ENCODE assay signal across 8 mouse cellular contexts in genomic region chr5:137783901-137784540, GRCm38 (mm10). TPM values are rescaled to one million over a fixed set of nuclear protein-coding genes. Genes with fewer than 3 reads are reported as not detected.
A peak's percentile ranks its signal among the peaks of the same experiment; 100 is the strongest.
DNase-seq lines count a peak whose midpoint lies in the region; ATAC-seq and TF ChIP-seq lines count a peak whose summit lies in the region.
"Had no signal": no experiment of that assay in that cellular context is flagged by ENCODE, and none has a peak within 500 bp of the region (broad histone marks: within the 10 kb centered on the region; RNA-seq: fewer than 3 reads in every experiment).

No protein-coding gene starts in this region.

- H3K27me3 ChIP-seq in lung, embryonic 14.5 days (ENCODE audit: insufficient read depth, low read length): no peaks in the 10 kb centered on the region
- H3K27me3 ChIP-seq in forebrain, embryonic 12.5 days: peaks cover 7% of the 10 kb centered on the region; the same call in 1 of the 2 replicates
- H3K27me3 ChIP-seq in limb, embryonic 11.5 days (ENCODE audit: control insufficient read depth, insufficient read depth, low read length): no peaks in the 10 kb centered on the region
- H3K27me3 ChIP-seq in small intestine, adult 2 months (ENCODE audit: control insufficient read depth, insufficient read depth, low read length): no peaks in the 10 kb centered on the region

- peak overlapping the region; percentile 95 for H3K9ac ChIP-seq in lung, embryonic 14.5 days
- peak overlapping the region; percentile 98 for H3K9ac ChIP-seq in forebrain, embryonic 12.5 days
- H3K9ac ChIP-seq in limb, embryonic 11.5 days (ENCODE audit: low read length): peak overlapping the region; percentile 27

- peaks cover 50% of the 10 kb centered on the region for H3K36me3 ChIP-seq in lung, embryonic 14.5 days (ENCODE audit: insufficient read depth)
- peaks cover 50% of the 10 kb centered on the region for H3K36me3 ChIP-seq in forebrain, embryonic 12.5 days (replicated peaks)
- peaks cover 21% of the 10 kb centered on the region for H3K36me3 ChIP-seq in limb, embryonic 11.5 days (ENCODE audit: control insufficient read depth, insufficient read depth, low read length)
- H3K36me3 ChIP-seq in small intestine, adult 2 months (ENCODE audit: control insufficient read depth, insufficient read depth, low read length): peaks cover 31% of the 10 kb centered on the region

- H3K4me3 ChIP-seq in lung, embryonic 14.5 days (ENCODE audit: low read depth, low read length): peak overlapping the region; percentile 85
- peak overlapping the region; percentile 95 for H3K4me3 ChIP-seq in forebrain, embryonic 12.5 days (replicated peaks)
- peak overlapping the region; percentile 78 for H3K4me3 ChIP-seq in limb, embryonic 11.5 days (ENCODE audit: low read depth, low read length)
- H3K4me3 ChIP-seq in small intestine, adult 2 months (ENCODE audit: low read depth, low read length): peak overlapping the region; percentile 93

- H3K9me3 ChIP-seq in lung, embryonic 14.5 days (ENCODE audit: low read depth, low read length): no peaks in the 10 kb centered on the region
- H3K9me3 ChIP-seq in forebrain, embryonic 12.5 days: no peaks in the 10 kb centered on the region
- no peaks in the 10 kb centered on the region for H3K9me3 ChIP-seq in limb, embryonic 11.5 days (ENCODE audit: control insufficient read depth, low read length)

- no peak for TF ChIP-seq POLR2A in small intestine, adult 2 months (IDR thresholded peaks at IDR 0.05; ENCODE audit: low read depth, low read length)

- peaks cover 22% of the 10 kb centered on the region for H3K4me1 ChIP-seq in lung, embryonic 14.5 days (ENCODE audit: insufficient read depth)
- H3K4me1 ChIP-seq in forebrain, embryonic 12.5 days: peaks cover 59% of the 10 kb centered on the region
- peaks cover 29% of the 10 kb centered on the region for H3K4me1 ChIP-seq in limb, embryonic 11.5 days (ENCODE audit: control insufficient read depth, insufficient read depth, low read length)
- H3K4me1 ChIP-seq in small intestine, adult 2 months (ENCODE audit: control insufficient read depth, insufficient read depth, insufficient read length, low read length): peaks cover 24% of the 10 kb centered on the region

- no peak for ATAC-seq in lung, embryonic 14.5 days (ENCODE audit: insufficient read depth)
- ATAC-seq in forebrain, embryonic 12.5 days (ENCODE audit: low FRiP score): no peak
- ATAC-seq in limb, embryonic 11.5 days (ENCODE audit: insufficient number of reproducible peaks, low FRiP score, low TSS enrichment, low read depth): no peak

- peak overlapping the region; percentile 97 for H3K4me2 ChIP-seq in lung, embryonic 14.5 days
- H3K4me2 ChIP-seq in forebrain, embryonic 12.5 days: peak overlapping the region; percentile 92
- peak overlapping the region; percentile 90 for H3K4me2 ChIP-seq in limb, embryonic 11.5 days (ENCODE audit: low read depth, severe bottlenecking)

- no peak overlapping the region for H3K27ac ChIP-seq in lung, embryonic 14.5 days (ENCODE audit: low read depth)
- 0 out of 2 replicates have a peak overlapping the region, but pooled peaks have one; percentile 8 for H3K27ac ChIP-seq in forebrain, embryonic 12.5 days
- no peak overlapping the region for H3K27ac ChIP-seq in limb, embryonic 11.5 days (replicated peaks; ENCODE audit: low read depth, low read length)
- no peak overlapping the region for H3K27ac ChIP-seq in small intestine, adult 2 months (ENCODE audit: insufficient read depth, low read depth, low read length)

- WGBS in lung, embryonic 14.5 days: 46% methylated on average over 9 of the region's 9 CpGs
- WGBS in forebrain, embryonic 12.5 days: 78% methylated on average over 9 of the region's 9 CpGs
- WGBS in limb, embryonic 11.5 days: 81% methylated on average over 9 of the region's 9 CpGs
- WGBS in small intestine, adult 2 months: 29% methylated on average over 9 of the region's 9 CpGs

- no peak for DNase-seq in lung, embryonic 14.5 days
- no peak for DNase-seq in lung, postnatal 36 days
- DNase-seq in limb, embryonic 11.5 days (ENCODE audit: low spot score): no peak
- DNase-seq in embryo, embryonic 9.5 days (ENCODE audit: extremely low spot score): no peak
- no peak for DNase-seq in natural killer cell, adult 2 months (ENCODE audit: low spot score in 2 of 2)
- DNase-seq: gastrocnemius, postnatal 10 days had no signal

- no peak for TF ChIP-seq CTCF in lung, embryonic 14.5 days (IDR thresholded peaks at IDR 0.05; ENCODE audit: low read depth)
- no peak; the same call in 1 of the 2 replicates for TF ChIP-seq CTCF in small intestine, adult 2 months (IDR thresholded peaks at IDR 0.05; ENCODE audit: extremely low read depth, insufficient read length, insufficient replicate concordance, low read depth, low read length)

RNA-seq across cellular contexts. Expression of gene Mepce, which starts 3.4 kb away (rescaled TPM):
- polyA plus RNA-seq in lung, embryonic 14.5 days (2014; fragmentation: Nextera tagmentation; extraction: Ambion mirVana): 13.1 and 14.5 TPM in 2 replicates
- polyA plus RNA-seq in forebrain, embryonic 12.5 days (2016; fragmentation: Nextera tagmentation; extraction: Ambion mirVana): 13.4 and 15.4 TPM in 2 replicates
- polyA plus RNA-seq in limb, embryonic 11.5 days (2014; fragmentation: Nextera tagmentation; extraction: Ambion mirVana): 12.0 and 12.2 TPM in 2 replicates
- polyA plus RNA-seq in small intestine, adult 2 months (2012; rRNA removed): 11.0 and 41.7 TPM in 2 replicates

RNA-seq across cellular contexts. Expression of gene Zcwpw1, which starts 3.6 kb away (rescaled TPM):
- polyA plus RNA-seq in lung, embryonic 14.5 days (2014; fragmentation: Nextera tagmentation; extraction: Ambion mirVana): 25.9 and 26.1 TPM in 2 replicates
- polyA plus RNA-seq in forebrain, embryonic 12.5 days (2016; fragmentation: Nextera tagmentation; extraction: Ambion mirVana): 14.6 and 15.2 TPM in 2 replicates
- polyA plus RNA-seq in limb, embryonic 11.5 days (2014; fragmentation: Nextera tagmentation; extraction: Ambion mirVana): 19.6 and 20.1 TPM in 2 replicates
- polyA plus RNA-seq in small intestine, adult 2 months (2012; rRNA removed): 0.25 and 0.39 TPM in 2 replicates

RNA-seq across cellular contexts. Expression of gene Ppp1r35, which starts 5.4 kb away (rescaled TPM):
- polyA plus RNA-seq in lung, embryonic 14.5 days (2014; fragmentation: Nextera tagmentation; extraction: Ambion mirVana): 33.7 and 40.9 TPM in 2 replicates
- polyA plus RNA-seq in forebrain, embryonic 12.5 days (2016; fragmentation: Nextera tagmentation; extraction: Ambion mirVana): 55.7 and 60.1 TPM in 2 replicates
- polyA plus RNA-seq in limb, embryonic 11.5 days (2014; fragmentation: Nextera tagmentation; extraction: Ambion mirVana): 61.4 and 62.0 TPM in 2 replicates
- 40.0 and 75.4 TPM in 2 replicates for polyA plus RNA-seq in small intestine, adult 2 months (2012; rRNA removed)

RNA-seq across cellular contexts. Expression of gene Tsc22d4, which starts 38.5 kb away (rescaled TPM):
- 127 TPM in 2 replicates for polyA plus RNA-seq in lung, embryonic 14.5 days (2014; fragmentation: Nextera tagmentation; extraction: Ambion mirVana)
- 68.6 and 73.2 TPM in 2 replicates for polyA plus RNA-seq in forebrain, embryonic 12.5 days (2016; fragmentation: Nextera tagmentation; extraction: Ambion mirVana)
- 96.0 and 101 TPM in 2 replicates for polyA plus RNA-seq in limb, embryonic 11.5 days (2014; fragmentation: Nextera tagmentation; extraction: Ambion mirVana)
- 72.9 and 209 TPM in 2 replicates for polyA plus RNA-seq in small intestine, adult 2 months (2012; rRNA removed)

RNA-seq across cellular contexts. Expression of gene Nyap1, which starts 42.6 kb away (rescaled TPM):
- polyA plus RNA-seq in lung, embryonic 14.5 days (2014; fragmentation: Nextera tagmentation; extraction: Ambion mirVana): 0.91 and 0.93 TPM in 2 replicates
- polyA plus RNA-seq in forebrain, embryonic 12.5 days (2016; fragmentation: Nextera tagmentation; extraction: Ambion mirVana): 19.5 and 22.6 TPM in 2 replicates
- polyA plus RNA-seq in limb, embryonic 11.5 days (2014; fragmentation: Nextera tagmentation; extraction: Ambion mirVana): 1.2 and 1.8 TPM in 2 replicates
- polyA plus RNA-seq in small intestine, adult 2 months (2012; rRNA removed): 7.3 and 25.1 TPM in 2 replicates

Comparison
In these comparisons a context has a peak if more than half of its experiments do, and no peak if none do; other contexts are left out.
1. H3K9ac ChIP-seq: peak in every context shown above with its lines; median percentile 98 in forebrain, embryonic 12.5 days; 95 in lung, embryonic 14.5 days; 27 in limb, embryonic 11.5 days.
2. RNA of gene Zcwpw1, which starts 3.6 kb away (polyA plus RNA-seq): 25.9 to 26.1 TPM in lung, embryonic 14.5 days, 19.6 to 20.1 TPM in limb, embryonic 11.5 days and 14.6 to 15.2 TPM in forebrain, embryonic 12.5 days; 0.25 to 0.39 TPM in small intestine, adult 2 months; every median in the first group is over 10 times any median in the second.
3. Peak in every context shown above with its lines, with median percentiles within 50 percentile points of each other: H3K4me2 ChIP-seq and H3K4me3 ChIP-seq.